Mouse (Mus musculus): Measurements from ENCODE around the gene Synj2.

DNA sequence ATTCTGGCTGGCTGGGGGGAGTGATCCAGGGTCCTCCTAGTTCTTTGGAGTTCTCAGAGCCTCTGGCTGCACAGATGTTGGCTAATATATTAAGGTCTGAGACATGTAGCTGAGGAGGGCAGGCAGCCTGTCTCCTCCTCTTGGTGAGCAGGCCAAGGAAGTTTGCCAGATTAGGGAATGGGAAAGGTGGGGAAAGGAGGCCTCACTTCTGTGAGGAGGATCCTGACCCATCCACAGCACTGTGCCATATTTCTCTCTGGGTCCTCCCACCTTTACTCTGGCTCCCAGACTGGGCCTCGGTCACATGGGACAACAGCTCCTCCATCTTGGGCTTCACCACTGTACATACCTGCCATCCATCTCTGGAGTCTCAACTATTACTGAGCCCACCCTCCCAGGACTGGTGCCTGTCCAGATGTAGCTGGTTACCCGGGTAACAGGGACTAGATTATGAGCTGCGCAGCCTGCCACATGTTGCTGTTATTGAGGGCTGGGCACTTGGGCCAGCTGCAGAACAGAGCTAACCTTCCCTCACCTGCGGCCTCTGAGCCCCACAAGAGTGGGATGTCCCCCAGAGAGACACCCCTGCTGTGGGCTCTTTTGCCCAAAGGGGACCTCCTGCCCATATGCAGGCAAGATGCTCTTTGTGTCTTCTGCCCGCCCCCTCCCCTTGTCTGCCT lies 66.2 kb downstream of the Synj2 start:
- TF ChIP-seq POLR2A (IDR thresholded peaks at IDR 0.05; ENCODE audit: borderline replicate concordance, extremely low read depth, insufficient read depth, insufficient read length, poor library complexity, severe bottlenecking) (no peak), CTCF (IDR thresholded peaks at IDR 0.05; ENCODE audit: borderline replicate concordance, extremely low read depth, insufficient read depth, insufficient read length) (no peak)

All from brain, embryonic 14.5 days (tissue).